Mouse (Mus musculus) embryonic facial prominence, embryonic 14.5 days (tissue): ENCODE results near the gene C1qtnf6. TPM values are rescaled to one million over a fixed set of nuclear protein-coding genes. Genes with fewer than 3 reads are reported as not detected.

Experiments used
- ATAC-seq: fragments of 200-750 bp; cut with Nextera tagmentation; 2 replicates; pipeline ENCODE4 v1.8.0; 2017; ENCODE audit warnings: low read depth, moderate number of reproducible peaks, moderate TSS enrichment
- DNase-seq: peaks from one replicate; pipeline ENCODE4 v3.0.0-alpha.2; 2015; ENCODE audit warnings: low spot score
- H3K27ac ChIP-seq: fragments of 300-500 bp; sonication (generic); replicated peaks from 2 replicates; pipeline ENCODE4 v1.5.1; 2014; ENCODE audit warnings: low read depth, mild to moderate bottlenecking, low read length, moderate library complexity
- H3K27me3 ChIP-seq: fragments of 300-500 bp; sonication (generic); replicated peaks from 2 replicates; pipeline ENCODE4 v1.6.1; 2014; ENCODE audit warnings: low read length; ENCODE audit not compliant: control insufficient read depth, insufficient read depth
- H3K36me3 ChIP-seq: fragments of 300-500 bp; sonication (generic); 2 replicates; pipeline ENCODE4 v1.6.1; 2014; ENCODE audit warnings: low read length, mixed read lengths; ENCODE audit not compliant: control insufficient read depth, insufficient read depth
- H3K4me1 ChIP-seq: fragments of 300-500 bp; sonication (generic); 2 replicates; pipeline ENCODE4 v1.6.1; 2014; ENCODE audit warnings: antibody characterized with exemption, low read length; ENCODE audit not compliant: control insufficient read depth, insufficient read depth
- H3K4me2 ChIP-seq: fragments of 300-500 bp; sonication (generic); 2 replicates; pipeline ENCODE4 v1.6.1; 2014; ENCODE audit warnings: low read depth, mild to moderate bottlenecking, low read length, moderate library complexity, mixed read lengths
- H3K4me3 ChIP-seq: fragments of 300-500 bp; sonication (generic); 2 replicates; pipeline ENCODE4 v1.5.1; 2014; ENCODE audit warnings: low read depth, mild to moderate bottlenecking, low read length
- H3K9ac ChIP-seq: fragments of 300-500 bp; sonication (generic); 2 replicates; pipeline ENCODE4 v1.6.1; 2014; ENCODE audit warnings: low read depth, mild to moderate bottlenecking, low read length, moderate library complexity, mixed read lengths
- H3K9me3 ChIP-seq: fragments of 300-500 bp; sonication (generic); 2 replicates; pipeline ENCODE4 v1.6.1; 2016; ENCODE audit warnings: low read length; ENCODE audit not compliant: control insufficient read depth
- whole genome bisulfite sequencing: fragments of 180-500 bp; shearing (Covaris S2); extraction: QIAGEN DNeasy Blood & Tissue Kit; methylation state at CpG from one replicate; pipeline ENCODE4 v1.1.7; 2014; 5-methylcytosine and 5-hydroxymethylcytosine counted together
- polyA plus RNA-seq: library from polyadenylated mRNA; unstranded; fragments of >200 nt; fragmentation: Nextera tagmentation; extraction: Ambion mirVana; gene quantifications from 2 replicates; pipeline ENCODE4 v1.2.1, GENCODE M21; 2014

Gene C1qtnf6
- polyA plus RNA-seq, 1 experiment from 2014 or later, result 67.5 TPM

GRCm38 (mm10) chr15:78489248-78489647, 42.0 kb downstream of the C1qtnf6 start:
- WGBS, result 76% methylated on average over 3 of the region's 3 CpGs
- Histone ChIP-seq H3K27me3 (no peaks in the 10 kb centered on the region), H3K36me3 (no peaks in the 10 kb centered on the region), H3K4me1 (no peaks in the 10 kb centered on the region), H3K27ac (no peak overlapping the region), H3K9ac (no peak overlapping the region), H3K9me3 (no peaks in the 10 kb centered on the region), H3K4me2 (no peak overlapping the region), H3K4me3 (no peak overlapping the region)
- no peak for DNase-seq
- ATAC-seq, result no peak

GRCm38 (mm10) chr15:78487066-78487465, 44.1 kb downstream of the C1qtnf6 start:
- no peak for ATAC-seq
- H3K27ac ChIP-seq, result no peak overlapping the region
- WGBS, result 60% methylated on average over 4 of the region's 4 CpGs
- no peaks in the 10 kb centered on the region for H3K27me3 ChIP-seq
- no peak overlapping the region for H3K9ac ChIP-seq
- no peak for DNase-seq
- H3K36me3 ChIP-seq, result no peaks in the 10 kb centered on the region
- H3K4me2 ChIP-seq, result no peak overlapping the region
- no peaks in the 10 kb centered on the region for H3K9me3 ChIP-seq
- H3K4me3 ChIP-seq, result no peak overlapping the region
- no peaks in the 10 kb centered on the region for H3K4me1 ChIP-seq

GRCm38 (mm10) chr15:78486564-78486963, 44.7 kb downstream of the C1qtnf6 start:
- DNase-seq (no peak), ATAC-seq (no peak)
- 71% methylated on average over 1 of the region's 1 CpGs for WGBS
- Histone ChIP-seq H3K27me3 (no peaks in the 10 kb centered on the region), H3K36me3 (no peaks in the 10 kb centered on the region), H3K27ac (no peak overlapping the region), H3K9me3 (no peaks in the 10 kb centered on the region), H3K4me1 (no peaks in the 10 kb centered on the region), H3K4me3 (no peak overlapping the region), H3K9ac (no peak overlapping the region), H3K4me2 (no peak overlapping the region)

- no peak for DNase-seq
- H3K27me3 ChIP-seq, result no peaks in the 10 kb centered on the region
- no peaks in the 10 kb centered on the region for H3K36me3 ChIP-seq
- no peak overlapping the region for H3K27ac ChIP-seq
- H3K4me1 ChIP-seq, result no peaks in the 10 kb centered on the region
- 69% methylated on average over 4 of the region's 4 CpGs for WGBS
- no peak overlapping the region for H3K4me3 ChIP-seq
- no peaks in the 10 kb centered on the region for H3K9me3 ChIP-seq
- H3K9ac ChIP-seq, result no peak overlapping the region
- ATAC-seq, result no peak
- no peak overlapping the region for H3K4me2 ChIP-seq
Measured at GRCm38 (mm10) chr15:78483311-78483710, 47.9 kb downstream of the C1qtnf6 start.

DNA sequence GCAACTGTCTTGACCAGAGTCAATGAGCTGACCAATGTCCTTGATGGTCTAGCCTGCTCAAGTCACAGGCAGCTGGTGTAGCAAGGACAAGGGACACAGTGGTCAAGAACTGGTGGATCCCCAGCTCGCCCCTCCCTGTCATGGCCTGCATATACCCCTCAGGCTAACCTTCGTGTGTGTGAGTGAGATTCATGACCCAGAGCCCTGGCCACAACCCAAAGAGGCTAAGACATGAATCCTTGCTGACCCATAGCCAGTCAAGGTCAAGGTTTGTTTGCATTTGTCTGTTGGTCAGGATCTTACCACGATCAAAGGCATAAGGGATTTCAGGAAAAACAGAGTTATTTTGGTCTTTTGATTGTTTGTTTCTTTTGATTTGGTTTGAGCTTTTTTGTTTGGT, 48.7 kb downstream of the C1qtnf6 start:
- Histone ChIP-seq H3K27ac (no peak overlapping the region), H3K36me3 (no peaks in the 10 kb centered on the region), H3K9me3 (no peaks in the 10 kb centered on the region), H3K4me2 (no peak overlapping the region), H3K9ac (no peak overlapping the region), H3K27me3 (no peaks in the 10 kb centered on the region), H3K4me3 (no peak overlapping the region), H3K4me1 (no peaks in the 10 kb centered on the region)
- no peak for ATAC-seq
- no peak for DNase-seq
- 59% methylated on average over 3 of the region's 3 CpGs for WGBS

DNA sequence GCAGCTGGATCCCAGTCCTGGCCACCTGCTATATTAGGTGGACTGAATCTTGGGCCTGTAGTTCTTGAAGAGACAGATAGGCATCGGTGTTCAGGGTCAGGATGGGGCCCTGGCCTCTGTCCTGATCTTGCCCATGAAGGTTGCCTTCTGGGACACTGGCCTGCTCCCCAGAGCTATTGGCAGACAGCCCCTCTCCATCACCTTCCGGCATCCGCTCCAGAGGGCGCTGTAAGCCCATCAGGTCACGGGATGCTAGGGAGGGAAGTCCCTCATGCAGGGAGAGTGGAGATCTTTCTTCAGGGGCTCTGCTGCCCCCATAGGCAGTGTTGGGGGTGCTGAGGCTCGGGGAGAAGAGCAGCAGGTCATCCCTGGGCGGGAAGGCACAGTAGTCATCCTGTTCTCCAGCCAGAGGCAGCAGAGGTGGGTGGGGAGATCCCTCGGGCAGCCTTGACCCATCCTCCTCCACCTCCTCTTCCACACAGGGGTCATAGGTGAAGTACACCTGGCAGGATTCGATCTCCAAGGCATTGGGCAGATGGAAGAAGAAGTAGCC, 49.7 kb downstream of the C1qtnf6 start:
- Histone ChIP-seq H3K4me1 (no peaks in the 10 kb centered on the region), H3K9ac (no peak overlapping the region), H3K9me3 (no peaks in the 10 kb centered on the region), H3K4me2 (no peak overlapping the region), H3K27ac (no peak overlapping the region), H3K36me3 (no peaks in the 10 kb centered on the region), H3K4me3 (no peak overlapping the region), H3K27me3 (no peaks in the 10 kb centered on the region)
- ATAC-seq (no peak), DNase-seq (no peak)
- 47% methylated on average over 9 of the region's 9 CpGs for WGBS

- H3K9ac ChIP-seq, result no peak overlapping the region
- H3K9me3 ChIP-seq, result no peaks in the 10 kb centered on the region
- no peaks in the 10 kb centered on the region for H3K27me3 ChIP-seq
- 59% methylated on average over 2 of the region's 2 CpGs for WGBS
- DNase-seq, result no peak
- no peaks in the 10 kb centered on the region for H3K36me3 ChIP-seq
- H3K27ac ChIP-seq, result no peak overlapping the region
- no peaks in the 10 kb centered on the region for H3K4me1 ChIP-seq
- H3K4me2 ChIP-seq, result no peak overlapping the region
- no peak for ATAC-seq
- H3K4me3 ChIP-seq, result no peak overlapping the region
Measured at GRCm38 (mm10) chr15:78480991-78481390, 50.2 kb downstream of the C1qtnf6 start.

GRCm38 (mm10) chr15:78480111-78480510, 51.1 kb downstream of the C1qtnf6 start:
- DNase-seq (no peak), ATAC-seq (no peak)
- no peak overlapping the region for H3K4me2 ChIP-seq
- H3K4me1 ChIP-seq, result no peaks in the 10 kb centered on the region
- H3K27ac ChIP-seq, result no peak overlapping the region
- no peaks in the 10 kb centered on the region for H3K36me3 ChIP-seq
- H3K4me3 ChIP-seq, result no peak overlapping the region
- no peak overlapping the region for H3K9ac ChIP-seq
- H3K27me3 ChIP-seq, result no peaks in the 10 kb centered on the region
- WGBS, result 80% methylated on average over 7 of the region's 7 CpGs
- no peaks in the 10 kb centered on the region for H3K9me3 ChIP-seq

- ATAC-seq, result no peak
Measured at GRCm38 (mm10) chr15:78479470-78479869, 51.7 kb downstream of the C1qtnf6 start.

More at GRCm38 (mm10) chr15:78479470-78479869, 51.7 kb downstream of the C1qtnf6 start:
- H3K4me1 ChIP-seq, result no peaks in the 10 kb centered on the region
- WGBS, result 80% methylated on average over 5 of the region's 5 CpGs
- H3K4me2 ChIP-seq, result no peak overlapping the region
- H3K36me3 ChIP-seq, result no peaks in the 10 kb centered on the region
- H3K4me3 ChIP-seq, result no peak overlapping the region
- no peak for DNase-seq
- no peaks in the 10 kb centered on the region for H3K9me3 ChIP-seq
- H3K27ac ChIP-seq, result no peak overlapping the region
- no peaks in the 10 kb centered on the region for H3K27me3 ChIP-seq
- no peak overlapping the region for H3K9ac ChIP-seq
